Mouse (Mus musculus) testis, adult 2 months (tissue): Measurements from ENCODE around the gene Gbx1.

Experiments used
- CTCF ChIP-seq: fragments of 200-500 bp; IDR thresholded peaks from 2 replicates; pipeline ENCODE4 v1.5.1; 2012; ENCODE audit warnings: low read depth, mild to moderate bottlenecking, inconsistent platforms, low read length, moderate library complexity; ENCODE audit not compliant: control insufficient read depth, insufficient read depth, insufficient replicate concordance
- POLR2A ChIP-seq: fragments of 200-500 bp; IDR thresholded peaks from 2 replicates; pipeline ENCODE4 v1.6.1; 2012; ENCODE audit warnings: low read depth, mild to moderate bottlenecking, inconsistent platforms, low read length, moderate library complexity; ENCODE audit not compliant: control insufficient read depth

DNA sequence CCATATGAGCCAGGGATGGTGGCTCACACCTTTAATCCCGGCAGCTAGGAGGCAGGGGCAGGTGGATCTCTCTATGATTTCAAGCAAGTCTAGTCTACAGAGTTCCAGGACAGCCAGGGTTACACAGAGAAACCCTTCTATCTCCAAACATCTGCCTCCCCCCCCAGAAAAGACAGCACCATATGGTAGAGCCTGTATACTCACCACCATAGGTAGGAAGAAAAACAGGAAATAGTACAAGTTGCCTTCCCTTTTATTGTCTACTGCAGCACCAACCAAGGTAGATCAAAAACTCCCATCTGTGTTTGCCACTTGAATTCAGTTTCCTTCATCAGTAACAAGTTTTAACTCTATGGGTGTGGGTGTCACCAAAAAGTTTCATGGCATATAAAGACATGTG, 48.9 kb upstream of the Gbx1 start:
- TF ChIP-seq POLR2A (no peak), CTCF (no peak)
